In genomic region chr6:143307327-143307726, GRCm38 (mm10) we compare ENCODE assay signal across 9 mouse cellular contexts.
DNase-seq lines count a peak whose midpoint lies in the region; ATAC-seq and TF ChIP-seq lines count a peak whose summit lies in the region.
"Had no signal": no experiment of that assay in that cellular context is flagged by ENCODE, and none has a peak within 500 bp of the region (broad histone marks: within the 10 kb centered on the region; RNA-seq: fewer than 3 reads in every experiment).

No protein-coding gene starts in this region.

- H3K36me3 ChIP-seq in kidney, embryonic 15.5 days = no peaks in the 10 kb centered on the region

- H3K9ac ChIP-seq in kidney, embryonic 15.5 days = no peak overlapping the region

- TF ChIP-seq CTCF in gastrocnemius, adult 2 months (IDR thresholded peaks at IDR 0.05) = no peak

- peak; percentile 70; the same call in 1 of the 2 replicates for ATAC-seq in kidney, embryonic 15.5 days (replicated peaks; ENCODE audit: low FRiP score)
- no peak for ATAC-seq in frontal cortex, adult (ENCODE audit: low TSS enrichment)

- DNase-seq in 416B (ENCODE audit: low read depth) = peak; percentile 92
- peak; percentile 35 for DNase-seq in adrenal gland, adult 8-10 months
- peak; percentile 77 for DNase-seq in lung, postnatal 10 days
- DNase-seq in cerebellum, postnatal 4 days (ENCODE audit: low spot score in 2 of 2) = no peak
- DNase-seq in right cerebral cortex, postnatal 36 days (ENCODE audit: low spot score in 2 of 2) = no peak
- no peak for DNase-seq in gastrocnemius, adult 2 months

- H3K27ac ChIP-seq in kidney, embryonic 15.5 days = peak overlapping the region; percentile 66
- H3K27ac ChIP-seq in gastrocnemius, adult 2 months = no peak overlapping the region
- H3K27ac ChIP-seq: macrophage had no signal

- 47% methylated on average over 6 of the region's 6 CpGs for WGBS in kidney, embryonic 15.5 days

- intact Hi-C loops in gastrocnemius, adult 2 months (cut with DNase I) = no loop called here

- H3K9me3 ChIP-seq in kidney, embryonic 15.5 days (replicated peaks) = no peaks in the 10 kb centered on the region

- no peak overlapping the region for H3K4me2 ChIP-seq in kidney, embryonic 15.5 days

- H3K4me1 ChIP-seq in kidney, embryonic 15.5 days = no peaks in the 10 kb centered on the region

- no peak overlapping the region for H3K4me3 ChIP-seq in kidney, embryonic 15.5 days (replicated peaks)
- no peak overlapping the region for H3K4me3 ChIP-seq in gastrocnemius, adult 2 months

- H3K27me3 ChIP-seq in kidney, embryonic 15.5 days = no peaks in the 10 kb centered on the region

Comparison
In these comparisons a context has a peak if more than half of its experiments do, and no peak if none do; other contexts are left out.
1. DNase-seq: peak in 416B (single experiment), adrenal gland, adult 8-10 months (single experiment) and lung, postnatal 10 days (single experiment); none in cerebellum, postnatal 4 days (0 of 2), right cerebral cortex, postnatal 36 days (0 of 2) and gastrocnemius, adult 2 months (single experiment).